Mouse (Mus musculus): ENCODE measurements around the gene Tyro3. TPM values are rescaled to one million over a fixed set of nuclear protein-coding genes. Genes with fewer than 3 reads are reported as not detected.

Tyro3 gene
- polyA plus RNA-seq, 1 experiment, result 6.0 TPM

DNA sequence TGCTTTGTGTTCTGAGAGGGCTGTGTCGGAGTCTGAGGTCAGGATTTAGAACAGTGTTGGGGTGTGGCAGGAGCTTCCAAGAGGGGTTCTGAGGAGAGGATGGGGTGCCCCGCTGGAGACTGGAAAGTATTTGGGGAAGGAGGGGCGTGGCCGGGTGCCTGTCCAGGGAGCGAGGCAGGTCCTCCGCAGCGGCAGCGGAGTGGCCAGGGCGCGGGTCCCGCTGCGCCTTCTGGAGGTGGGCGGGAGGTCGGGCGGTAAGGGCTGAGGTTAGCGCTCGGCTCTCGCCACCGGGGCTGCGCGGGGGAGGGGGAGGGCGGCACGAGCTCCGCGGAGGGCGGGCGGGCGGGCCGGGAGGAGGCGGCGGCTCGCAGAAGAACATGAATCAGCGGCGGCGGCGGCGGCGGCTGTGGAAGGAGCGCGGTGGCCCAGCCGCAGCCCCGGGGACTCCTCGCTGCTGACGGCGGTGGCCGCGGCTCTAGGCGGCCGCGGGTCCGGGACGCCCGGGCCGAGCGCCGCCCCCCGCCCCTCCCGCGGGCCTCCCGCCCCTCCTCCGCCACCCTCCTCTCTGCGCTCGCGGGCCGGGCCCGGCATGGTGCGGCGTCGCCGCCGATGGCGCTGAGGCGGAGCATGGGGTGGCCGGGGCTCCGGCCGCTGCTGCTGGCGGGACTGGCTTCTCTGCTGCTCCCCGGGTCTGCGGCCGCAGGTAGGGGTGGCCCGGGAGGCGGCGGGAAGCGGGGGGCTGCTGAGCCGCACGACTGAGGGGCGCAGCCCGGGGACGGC, 1.8 kb downstream of the Tyro3 start:
- H3K27me3 ChIP-seq (ENCODE audit: control insufficient read depth, insufficient read depth, insufficient read length), result peaks cover 3% of the 10 kb centered on the region
- TF ChIP-seq REST (IDR thresholded peaks at IDR 0.05; ENCODE audit: insufficient read depth, insufficient read length), result no peak
- TF ChIP-seq MYOG (IDR thresholded peaks at IDR 0.05; ENCODE audit: control insufficient read depth in 1 of 3, insufficient read depth in 1 of 3, insufficient read length in 2 of 3, low read depth in 2 of 3), result no peak
- peak; percentile 37 for TF ChIP-seq POLR2A (IDR thresholded peaks at IDR 0.05; ENCODE audit: insufficient read length, low read depth)
- no peak for TF ChIP-seq MYOD1 (IDR thresholded peaks at IDR 0.05; ENCODE audit: control insufficient read depth in 1 of 3, insufficient read length in 2 of 3, low read depth in 2 of 3)
- peak overlapping the region; percentile 36 for H3ac ChIP-seq (ENCODE audit: control insufficient read depth, insufficient read length)
- H3K79me2 ChIP-seq (ENCODE audit: control insufficient read depth, insufficient read depth), result no peaks in the 10 kb centered on the region
- H3K4me3 ChIP-seq, result peak overlapping the region; percentile 24
- peak overlapping the region; percentile 97 for H3K4me2 ChIP-seq (ENCODE audit: low read depth)
- H3K36me3 ChIP-seq (ENCODE audit: control insufficient read depth, insufficient read depth), result no peaks in the 10 kb centered on the region

DNA sequence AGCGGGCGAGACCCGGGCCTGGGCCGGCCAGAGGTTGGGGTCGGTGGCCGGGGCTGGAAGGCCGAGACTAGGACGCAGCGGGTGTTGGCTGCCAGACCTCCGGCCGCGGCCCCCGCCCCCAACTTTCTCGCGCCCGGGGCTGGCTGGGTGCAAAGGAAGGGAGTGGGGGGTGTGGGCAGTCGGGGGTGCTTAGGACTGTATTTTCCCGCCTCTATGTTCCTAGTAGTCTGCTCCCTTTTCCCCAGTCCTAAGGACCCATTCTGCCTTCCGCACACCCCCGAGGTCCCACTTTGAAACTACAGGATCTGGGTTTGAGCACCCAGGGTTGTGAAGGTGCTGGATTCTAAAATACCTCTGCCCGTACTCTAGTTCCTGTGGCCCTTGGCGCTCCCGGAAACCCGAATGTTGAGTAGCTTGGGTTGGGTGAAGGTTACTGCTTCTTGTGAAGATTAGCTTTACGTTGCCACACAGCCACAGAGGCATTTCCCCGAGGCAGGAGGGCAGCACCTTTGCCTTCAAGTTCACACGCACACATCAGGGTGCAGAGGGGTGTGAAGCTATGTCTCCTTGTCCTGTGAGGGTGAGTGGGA, 2.5 kb downstream of the Tyro3 start:
- no peak for TF ChIP-seq POLR2A (IDR thresholded peaks at IDR 0.05; ENCODE audit: insufficient read length, low read depth)
- TF ChIP-seq E2F4 (IDR thresholded peaks at IDR 0.05; ENCODE audit: insufficient read depth), result no peak
- no peak for TF ChIP-seq SRF (IDR thresholded peaks at IDR 0.05; ENCODE audit: control insufficient read depth, insufficient read length, low read depth)
- no peak for TF ChIP-seq CEBPB (IDR thresholded peaks at IDR 0.05; ENCODE audit: insufficient read depth, poor library complexity, severe bottlenecking)
- no peak for TF ChIP-seq REST (IDR thresholded peaks at IDR 0.05; ENCODE audit: insufficient read depth, insufficient read length)
- no peak for TF ChIP-seq TCF3 (IDR thresholded peaks at IDR 0.05; ENCODE audit: insufficient read length, low read depth)
- TF ChIP-seq MAX (IDR thresholded peaks at IDR 0.05; ENCODE audit: low read depth), result no peak
- no peak for TF ChIP-seq MYOD1 (IDR thresholded peaks at IDR 0.05; ENCODE audit: control insufficient read depth in 1 of 3, insufficient read length in 2 of 3, low read depth in 2 of 3)
- no peak for TF ChIP-seq TCF12 (IDR thresholded peaks at IDR 0.05; ENCODE audit: insufficient read depth, poor library complexity, severe bottlenecking)
- no peak for TF ChIP-seq MYOG (IDR thresholded peaks at IDR 0.05; ENCODE audit: control insufficient read depth in 1 of 3, insufficient read depth in 1 of 3, insufficient read length in 2 of 3, low read depth in 2 of 3)
- no peak for TF ChIP-seq USF1 (IDR thresholded peaks at IDR 0.05; ENCODE audit: low read depth)
- TF ChIP-seq POLR2AphosphoS2 (IDR thresholded peaks at IDR 0.05; ENCODE audit: insufficient read length, low read depth), result no peak
- no peaks in the 10 kb centered on the region for H3K79me2 ChIP-seq (ENCODE audit: control insufficient read depth, insufficient read depth)
- H3K27me3 ChIP-seq (ENCODE audit: control insufficient read depth, insufficient read depth, insufficient read length), result no peaks in the 10 kb centered on the region
- peak overlapping the region; percentile 24 for H3K4me3 ChIP-seq
- no peaks in the 10 kb centered on the region for H3K36me3 ChIP-seq (ENCODE audit: control insufficient read depth, insufficient read depth)
- H3ac ChIP-seq (ENCODE audit: control insufficient read depth, insufficient read length), result peak overlapping the region; percentile 36
- peak overlapping the region; percentile 97 for H3K4me2 ChIP-seq (ENCODE audit: low read depth)

DNA sequence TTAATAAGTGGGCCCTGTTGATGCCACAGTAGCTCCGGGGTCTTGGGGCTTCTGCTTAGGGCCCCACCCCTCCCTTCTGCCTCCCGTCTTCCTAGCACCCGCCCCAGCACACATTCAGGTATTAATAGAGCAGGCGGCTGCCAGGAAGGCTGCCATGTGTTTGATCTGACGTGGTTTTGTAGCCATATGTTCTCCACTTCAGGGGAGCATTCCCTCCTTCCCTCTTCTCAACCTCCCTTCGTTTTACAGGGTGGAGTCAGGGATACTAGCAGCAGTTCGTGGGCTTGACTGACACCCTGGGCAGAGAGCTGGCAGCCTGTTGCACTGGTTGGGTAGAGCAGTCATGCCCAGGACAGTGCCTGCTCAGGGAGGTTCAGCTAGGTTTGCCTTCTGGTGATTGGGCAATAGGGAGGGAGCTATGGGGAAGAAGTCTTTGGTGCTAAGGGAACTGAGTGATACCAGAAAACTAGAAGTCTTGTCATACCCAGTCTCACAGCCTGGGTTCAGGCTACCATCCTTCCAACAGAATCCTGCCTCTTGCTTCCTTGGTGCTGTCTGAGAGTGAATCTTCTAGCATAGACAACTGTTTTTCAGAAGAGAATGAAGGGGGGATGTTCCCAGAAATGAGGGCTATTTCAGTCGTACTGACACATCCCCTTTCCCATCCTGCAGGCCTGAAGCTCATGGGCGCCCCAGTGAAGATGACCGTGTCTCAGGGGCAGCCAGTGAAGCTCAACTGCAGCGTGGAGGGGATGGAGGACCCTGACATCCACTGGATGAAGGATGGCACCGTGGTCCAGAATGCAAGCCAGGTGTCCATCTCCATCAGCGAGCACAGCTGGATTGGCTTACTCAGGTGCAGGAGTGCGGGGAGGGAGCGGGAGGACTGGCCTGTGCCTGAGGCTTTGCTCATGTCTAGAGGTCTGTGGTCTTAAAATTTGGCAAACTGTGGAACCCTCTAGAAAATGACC, 3.6 kb downstream of the Tyro3 start:
- Histone ChIP-seq H3K4me3 (peak overlapping the region; percentile 24), H3ac (ENCODE audit: control insufficient read depth, insufficient read length) (no peak overlapping the region), H3K79me2 (ENCODE audit: control insufficient read depth, insufficient read depth) (no peaks in the 10 kb centered on the region), H3K27me3 (ENCODE audit: control insufficient read depth, insufficient read depth, insufficient read length) (no peaks in the 10 kb centered on the region), H3K36me3 (ENCODE audit: control insufficient read depth, insufficient read depth) (no peaks in the 10 kb centered on the region), H3K4me2 (ENCODE audit: low read depth) (peak overlapping the region; percentile 97)
- TF ChIP-seq SRF (IDR thresholded peaks at IDR 0.05; ENCODE audit: control insufficient read depth, insufficient read length, low read depth) (no peak), MYOG (IDR thresholded peaks at IDR 0.05; ENCODE audit: control insufficient read depth in 1 of 3, insufficient read depth in 1 of 3, insufficient read length in 2 of 3, low read depth in 2 of 3) (no peak), POLR2AphosphoS2 (IDR thresholded peaks at IDR 0.05; ENCODE audit: insufficient read length, low read depth) (no peak), REST (IDR thresholded peaks at IDR 0.05; ENCODE audit: insufficient read depth, insufficient read length) (no peak), POLR2A (IDR thresholded peaks at IDR 0.05; ENCODE audit: insufficient read length, low read depth) (no peak), CEBPB (IDR thresholded peaks at IDR 0.05; ENCODE audit: insufficient read depth, poor library complexity, severe bottlenecking) (no peak), TCF3 (IDR thresholded peaks at IDR 0.05; ENCODE audit: insufficient read length, low read depth) (no peak), USF1 (IDR thresholded peaks at IDR 0.05; ENCODE audit: low read depth) (no peak), MAX (IDR thresholded peaks at IDR 0.05; ENCODE audit: low read depth) (no peak), E2F4 (IDR thresholded peaks at IDR 0.05; ENCODE audit: insufficient read depth) (no peak), TCF12 (IDR thresholded peaks at IDR 0.05; ENCODE audit: insufficient read depth, poor library complexity, severe bottlenecking) (no peak), MYOD1 (IDR thresholded peaks at IDR 0.05; ENCODE audit: control insufficient read depth in 1 of 3, insufficient read length in 2 of 3, low read depth in 2 of 3) (no peak)

DNA sequence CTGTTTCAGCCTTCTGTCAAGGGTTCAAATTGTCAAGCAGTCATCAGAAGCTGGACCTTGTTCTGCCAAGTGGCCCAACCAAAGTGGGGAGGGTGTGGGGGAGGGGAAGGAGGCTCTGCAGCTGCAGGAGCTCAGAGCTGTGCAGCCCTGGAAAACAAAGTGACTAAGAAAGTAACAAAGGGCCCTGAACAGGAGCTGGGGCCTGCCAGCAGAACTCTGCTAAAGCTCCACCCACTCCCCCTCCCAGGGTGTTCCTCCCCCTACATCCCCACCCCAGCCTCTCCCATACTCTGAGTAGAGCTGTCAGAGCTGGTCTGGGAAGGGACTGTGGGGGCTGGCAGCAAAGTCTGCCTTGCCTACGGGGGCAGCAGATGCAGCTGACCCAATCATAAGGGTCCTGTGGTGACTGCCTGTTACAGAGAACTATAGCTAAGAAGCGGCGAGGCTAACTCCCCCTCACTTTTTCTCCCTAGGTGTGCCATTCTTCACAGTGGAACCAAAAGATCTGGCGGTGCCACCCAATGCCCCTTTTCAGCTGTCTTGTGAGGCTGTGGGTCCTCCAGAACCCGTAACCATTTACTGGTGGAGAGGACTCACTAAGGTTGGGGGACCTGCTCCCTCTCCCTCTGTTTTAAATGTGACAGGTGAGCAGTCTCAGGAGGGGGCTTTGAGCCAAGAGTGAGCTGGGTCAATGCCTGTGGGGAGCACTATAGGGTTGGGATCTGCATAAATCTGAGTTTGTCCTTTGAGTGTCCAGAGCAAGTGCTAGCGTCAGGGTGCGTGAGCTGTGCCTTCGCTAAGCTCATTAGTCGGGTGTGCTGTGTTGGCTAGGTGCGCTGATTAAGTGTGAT, 5.5 kb downstream of the Tyro3 start:
- TF ChIP-seq USF1 (IDR thresholded peaks at IDR 0.05; ENCODE audit: low read depth) (no peak), MAX (IDR thresholded peaks at IDR 0.05; ENCODE audit: low read depth) (no peak), POLR2A (IDR thresholded peaks at IDR 0.05; ENCODE audit: insufficient read length, low read depth) (no peak), CEBPB (IDR thresholded peaks at IDR 0.05; ENCODE audit: insufficient read depth, poor library complexity, severe bottlenecking) (no peak), TCF3 (IDR thresholded peaks at IDR 0.05; ENCODE audit: insufficient read length, low read depth) (no peak), REST (IDR thresholded peaks at IDR 0.05; ENCODE audit: insufficient read depth, insufficient read length) (no peak), SRF (IDR thresholded peaks at IDR 0.05; ENCODE audit: control insufficient read depth, insufficient read length, low read depth) (no peak), MYOG (IDR thresholded peaks at IDR 0.05; ENCODE audit: control insufficient read depth in 1 of 3, insufficient read depth in 1 of 3, insufficient read length in 2 of 3, low read depth in 2 of 3) (no peak), E2F4 (IDR thresholded peaks at IDR 0.05; ENCODE audit: insufficient read depth) (no peak), POLR2AphosphoS2 (IDR thresholded peaks at IDR 0.05; ENCODE audit: insufficient read length, low read depth) (no peak), MYOD1 (IDR thresholded peaks at IDR 0.05; ENCODE audit: control insufficient read depth in 1 of 3, insufficient read length in 2 of 3, low read depth in 2 of 3) (no peak), TCF12 (IDR thresholded peaks at IDR 0.05; ENCODE audit: insufficient read depth, poor library complexity, severe bottlenecking) (no peak)
- no peak overlapping the region for H3K4me2 ChIP-seq (ENCODE audit: low read depth)
- H3K36me3 ChIP-seq (ENCODE audit: control insufficient read depth, insufficient read depth), result no peaks in the 10 kb centered on the region

More for the DNA sequence above, 5.5 kb downstream of the Tyro3 start:
- Histone ChIP-seq H3K4me3 (no peak overlapping the region), H3K79me2 (ENCODE audit: control insufficient read depth, insufficient read depth) (no peaks in the 10 kb centered on the region), H3ac (ENCODE audit: control insufficient read depth, insufficient read length) (no peak overlapping the region), H3K27me3 (ENCODE audit: control insufficient read depth, insufficient read depth, insufficient read length) (no peaks in the 10 kb centered on the region)
